Mouse (Mus musculus) lung, adult 18-20 months (tissue): Measurements from ENCODE around the gene Gm42791.

Experiments
- DNase-seq, 2 experiments: peaks; one replicate each; pipeline ENCODE4 v3.0.0; 2022; ENCODE audit warnings: mixed read lengths in 2 of 2

The Gm42791 gene

GRCm38 (mm10) chr5:148994706-148995414 lies at the start of gene Gm42791:
Gene Gm42791, minus strand, starts transcription at chr5:148995147.
- DNase-seq = peak; percentile 97 to 98

GRCm38 (mm10) chr5:149044067-149044466 lies 49.1 kb upstream of the Gm42791 start:
- DNase-seq = no peak

GRCm38 (mm10) chr5:149043240-149043639 lies 48.3 kb upstream of the Gm42791 start:
- DNase-seq = no peak

- DNase-seq = peak in 1 of 2 experiments; percentile 21
Observed at GRCm38 (mm10) chr5:149039825-149040224, 44.9 kb upstream of the Gm42791 start.

GRCm38 (mm10) chr5:149037729-149038128 lies 42.8 kb upstream of the Gm42791 start:
- peak in 1 of 2 experiments; percentile 30 for DNase-seq

- DNase-seq = no peak
Observed at GRCm38 (mm10) chr5:149036920-149037319, 42.0 kb upstream of the Gm42791 start.

GRCm38 (mm10) chr5:149032438-149032837 lies 37.5 kb upstream of the Gm42791 start:
- DNase-seq = no peak

- peak; percentile 69 to 71 for DNase-seq
Observed at GRCm38 (mm10) chr5:149031199-149031750, 36.3 kb upstream of the Gm42791 start.

- no peak for DNase-seq
Observed at GRCm38 (mm10) chr5:149030103-149030502, 35.2 kb upstream of the Gm42791 start.

GRCm38 (mm10) chr5:149028394-149028793 lies 33.4 kb upstream of the Gm42791 start:
- no peak for DNase-seq

- no peak for DNase-seq
Observed at GRCm38 (mm10) chr5:149027389-149027788, 32.4 kb upstream of the Gm42791 start.

GRCm38 (mm10) chr5:149021120-149021519 lies 26.2 kb upstream of the Gm42791 start:
- no peak for DNase-seq

GRCm38 (mm10) chr5:149020681-149021062 lies 25.7 kb upstream of the Gm42791 start:
- no peak for DNase-seq

GRCm38 (mm10) chr5:149020059-149020680 lies 25.2 kb upstream of the Gm42791 start:
- no peak for DNase-seq

- peak in 1 of 2 experiments; percentile 40 for DNase-seq
Observed at GRCm38 (mm10) chr5:149017666-149018415, 22.9 kb upstream of the Gm42791 start.

GRCm38 (mm10) chr5:149017181-149017580 lies 22.2 kb upstream of the Gm42791 start:
- no peak for DNase-seq

GRCm38 (mm10) chr5:149016261-149016660 lies 21.3 kb upstream of the Gm42791 start:
- no peak for DNase-seq

GRCm38 (mm10) chr5:149015335-149016201 lies 20.6 kb upstream of the Gm42791 start:
- DNase-seq = peak in 1 of 2 experiments; percentile 50

- no peak for DNase-seq
Observed at GRCm38 (mm10) chr5:149014600-149015268, 19.8 kb upstream of the Gm42791 start.

- no peak for DNase-seq
Observed at GRCm38 (mm10) chr5:149013817-149014508, 19.0 kb upstream of the Gm42791 start.

GRCm38 (mm10) chr5:149009111-149009510 lies 14.2 kb upstream of the Gm42791 start:
- DNase-seq = no peak
